Mouse (Mus musculus) myocyte (in vitro differentiated cells): Measurements from ENCODE around the gene Tysnd1. TPM values are rescaled to one million over a fixed set of nuclear protein-coding genes. Genes with fewer than 3 reads are reported as not detected.

Experiments used
- H3K27me3 ChIP-seq: one replicate; pipeline ENCODE4 v1.6.1; 2011; ENCODE audit not compliant: control insufficient read depth, insufficient read depth, insufficient read length
- H3K36me3 ChIP-seq: one replicate; pipeline ENCODE4 v1.6.1; 2011; ENCODE audit not compliant: control insufficient read depth, insufficient read depth
- H3K4me2 ChIP-seq: one replicate; pipeline ENCODE4 v1.6.1; 2011; ENCODE audit warnings: low read depth, control low read depth
- H3K4me3 ChIP-seq: one replicate; pipeline ENCODE4 v1.5.1; 2011; ENCODE audit warnings: mild to moderate bottlenecking, control low read depth, moderate library complexity
- H3K79me2 ChIP-seq: one replicate; pipeline ENCODE4 v1.6.1; 2011; ENCODE audit not compliant: control insufficient read depth, insufficient read depth
- H3ac ChIP-seq: one replicate; pipeline ENCODE4 v1.6.1; 2011; ENCODE audit not compliant: control insufficient read depth, insufficient read length
- CEBPB ChIP-seq: IDR thresholded peaks from 2 replicates; pipeline ENCODE4 v1.6.1; 2011; ENCODE audit warnings: mild to moderate bottlenecking, moderate library complexity; ENCODE audit not compliant: poor library complexity, insufficient read depth, severe bottlenecking
- E2F4 ChIP-seq: IDR thresholded peaks from one replicate; pipeline ENCODE4 v1.6.1; 2011; ENCODE audit warnings: mild to moderate bottlenecking, control low read depth, moderate library complexity; ENCODE audit not compliant: insufficient read depth
- MAX ChIP-seq: IDR thresholded peaks from one replicate; pipeline ENCODE4 v1.6.1; 2011; ENCODE audit warnings: low read depth, mild to moderate bottlenecking, control low read depth
- MYOD1 ChIP-seq, 3 experiments: IDR thresholded peaks; one replicate each; pipeline ENCODE4 v1.6.1; 2011; ENCODE audit warnings: control low read depth in 2 of 3, low read depth in 2 of 3, mild to moderate bottlenecking in 2 of 3, moderate library complexity in 1 of 3; ENCODE audit not compliant: insufficient read length in 2 of 3, control insufficient read depth in 1 of 3
- MYOG ChIP-seq, 3 experiments: IDR thresholded peaks; one replicate each; pipeline ENCODE4 v1.6.1; 2011; ENCODE audit warnings: control low read depth in 2 of 3, low read depth in 2 of 3, mild to moderate bottlenecking in 2 of 3; ENCODE audit not compliant: insufficient read length in 2 of 3, control insufficient read depth in 1 of 3, insufficient read depth in 1 of 3
- POLR2A ChIP-seq: IDR thresholded peaks from one replicate; pipeline ENCODE4 v1.6.1; 2011; ENCODE audit warnings: low read depth, mild to moderate bottlenecking, control low read depth, moderate library complexity; ENCODE audit not compliant: insufficient read length
- POLR2AphosphoS2 ChIP-seq: IDR thresholded peaks from one replicate; pipeline ENCODE4 v1.6.1; 2011; ENCODE audit warnings: low read depth, control low read depth; ENCODE audit not compliant: insufficient read length
- REST ChIP-seq: IDR thresholded peaks from one replicate; pipeline ENCODE4 v1.6.1; 2011; ENCODE audit warnings: mild to moderate bottlenecking, control low read depth, moderate library complexity; ENCODE audit not compliant: insufficient read depth, insufficient read length
- SRF ChIP-seq: IDR thresholded peaks from one replicate; pipeline ENCODE4 v1.6.1; 2011; ENCODE audit warnings: low read depth; ENCODE audit not compliant: control insufficient read depth, insufficient read length
- TCF12 ChIP-seq: IDR thresholded peaks from one replicate; pipeline ENCODE4 v1.6.1; 2011; ENCODE audit warnings: mild to moderate bottlenecking, control low read depth; ENCODE audit not compliant: poor library complexity, insufficient read depth, severe bottlenecking
- TCF3 ChIP-seq: IDR thresholded peaks from one replicate; pipeline ENCODE4 v1.6.1; 2011; ENCODE audit warnings: low read depth, control low read depth; ENCODE audit not compliant: insufficient read length
- USF1 ChIP-seq: IDR thresholded peaks from one replicate; pipeline ENCODE4 v1.6.1; 2011; ENCODE audit warnings: low read depth, mild to moderate bottlenecking, control low read depth, moderate library complexity
- polyA plus RNA-seq: library from polyadenylated mRNA; unstranded; fragments of >200 nt; fragmentation: generic; extraction: Trizol; gene quantifications from one replicate; pipeline ENCODE4 v1.2.1, GENCODE M21; 2012; ENCODE audit warnings: missing spikeins

Gene Tysnd1
- polyA plus RNA-seq, 1 experiment, result 25.3 TPM

GRCm38 (mm10) chr10:61693563-61693962 is 1.8 kb upstream of the Tysnd1 start:
- H3K4me2 ChIP-seq, result no peak overlapping the region
- peaks cover 4% of the 10 kb centered on the region for H3K27me3 ChIP-seq
- H3K79me2 ChIP-seq, result no peaks in the 10 kb centered on the region
- peaks cover 33% of the 10 kb centered on the region for H3K36me3 ChIP-seq
- TF ChIP-seq SRF (no peak), REST (no peak), TCF3 (no peak), TCF12 (no peak), E2F4 (no peak), CEBPB (no peak), POLR2A (no peak), POLR2AphosphoS2 (no peak), USF1 (no peak), MAX (no peak), MYOG (IDR thresholded peaks at IDR 0.05; ENCODE audit: control insufficient read depth in 1 of 3, insufficient read depth in 1 of 3, insufficient read length in 2 of 3, low read depth in 2 of 3) (no peak), MYOD1 (IDR thresholded peaks at IDR 0.05; ENCODE audit: control insufficient read depth in 1 of 3, insufficient read length in 2 of 3, low read depth in 2 of 3) (no peak)
- no peak overlapping the region for H3K4me3 ChIP-seq
- H3ac ChIP-seq, result no peak overlapping the region

GRCm38 (mm10) chr10:61695703-61696559 is 617 bp downstream of the Tysnd1 start:
- Histone ChIP-seq H3K36me3 (peaks cover 15% of the 10 kb centered on the region), H3K4me3 (peak overlapping the region; percentile 33), H3K79me2 (no peaks in the 10 kb centered on the region), H3K4me2 (peak overlapping the region; percentile 61), H3K27me3 (peaks cover 4% of the 10 kb centered on the region), H3ac (peak overlapping the region; percentile 51)
- no peak for TF ChIP-seq MAX
- TF ChIP-seq MYOD1 (IDR thresholded peaks at IDR 0.05; ENCODE audit: control insufficient read depth in 1 of 3, insufficient read length in 2 of 3, low read depth in 2 of 3), result peak in 1 of 3 experiments; percentile 46
- TF ChIP-seq POLR2AphosphoS2, result no peak
- TF ChIP-seq POLR2A, result peak; percentile 24

DNA sequence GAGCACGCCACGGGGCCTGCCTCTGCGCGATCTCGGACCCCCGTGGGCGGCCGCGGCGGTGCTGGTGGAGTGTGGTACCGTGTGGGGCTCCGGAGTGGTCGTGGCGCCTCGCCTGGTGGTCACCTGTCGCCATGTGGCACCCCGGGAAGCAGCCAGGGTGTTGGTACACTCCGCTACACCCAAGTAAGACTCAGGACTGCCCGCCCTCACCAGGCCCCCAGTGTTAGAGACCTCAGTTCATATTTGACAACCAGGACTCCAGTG is 1.2 kb downstream of the Tysnd1 start:
- TF ChIP-seq MYOD1 (IDR thresholded peaks at IDR 0.05; ENCODE audit: control insufficient read depth in 1 of 3, insufficient read length in 2 of 3, low read depth in 2 of 3) (no peak), REST (no peak), CEBPB (no peak), SRF (no peak), POLR2AphosphoS2 (no peak), MYOG (IDR thresholded peaks at IDR 0.05; ENCODE audit: control insufficient read depth in 1 of 3, insufficient read depth in 1 of 3, insufficient read length in 2 of 3, low read depth in 2 of 3) (no peak), MAX (no peak), USF1 (no peak), POLR2A (no peak), TCF3 (no peak)
- peak overlapping the region; percentile 33 for H3K4me3 ChIP-seq

GRCm38 (mm10) chr10:61697028-61697427 is 1.7 kb downstream of the Tysnd1 start:
- Histone ChIP-seq H3K36me3 (peaks cover 4% of the 10 kb centered on the region), H3ac (no peak overlapping the region), H3K4me2 (peak overlapping the region; percentile 61), H3K4me3 (peak overlapping the region; percentile 33), H3K27me3 (peaks cover 4% of the 10 kb centered on the region), H3K79me2 (no peaks in the 10 kb centered on the region)
- TF ChIP-seq USF1 (no peak), REST (no peak), SRF (no peak), CEBPB (no peak), TCF3 (no peak), MYOD1 (IDR thresholded peaks at IDR 0.05; ENCODE audit: control insufficient read depth in 1 of 3, insufficient read length in 2 of 3, low read depth in 2 of 3) (no peak), TCF12 (no peak), E2F4 (no peak)

More for the DNA sequence above, 1.2 kb downstream of the Tysnd1 start:
- no peaks in the 10 kb centered on the region for H3K79me2 ChIP-seq
- H3K36me3 ChIP-seq, result peaks cover 10% of the 10 kb centered on the region
- H3K4me2 ChIP-seq, result peak overlapping the region; percentile 61
- peak overlapping the region; percentile 51 for H3ac ChIP-seq
- peaks cover 4% of the 10 kb centered on the region for H3K27me3 ChIP-seq

DNA sequence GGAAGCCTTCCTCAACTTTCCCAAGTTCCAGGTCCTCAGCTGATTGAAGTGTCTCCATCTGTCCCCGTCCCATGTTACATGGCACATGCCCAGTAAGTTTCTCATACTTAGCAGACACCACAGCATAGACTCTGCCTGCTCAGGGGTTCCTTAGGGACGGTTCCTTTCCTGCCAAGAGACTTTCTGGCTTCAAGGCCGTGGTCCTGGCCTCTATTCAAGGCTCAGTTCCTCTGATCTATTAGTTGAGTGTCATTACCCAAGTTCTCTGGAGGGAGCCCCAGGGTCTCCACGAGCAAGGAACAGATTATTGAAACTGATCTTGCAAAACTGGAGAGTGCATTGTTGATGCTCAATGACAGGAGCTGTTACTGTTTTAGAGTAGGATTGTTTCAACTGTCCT is 9.3 kb downstream of the Tysnd1 start:
- Histone ChIP-seq H3K4me2 (no peak overlapping the region), H3ac (no peak overlapping the region), H3K27me3 (no peaks in the 10 kb centered on the region), H3K36me3 (no peaks in the 10 kb centered on the region), H3K79me2 (no peaks in the 10 kb centered on the region), H3K4me3 (no peak overlapping the region)
- TF ChIP-seq E2F4, result no peak
- TF ChIP-seq REST, result no peak
- TF ChIP-seq MYOD1 (IDR thresholded peaks at IDR 0.05; ENCODE audit: control insufficient read depth in 1 of 3, insufficient read length in 2 of 3, low read depth in 2 of 3), result no peak
- TF ChIP-seq POLR2A, result no peak
- no peak for TF ChIP-seq MAX
- TF ChIP-seq CEBPB, result no peak
- no peak for TF ChIP-seq TCF12
- TF ChIP-seq SRF, result no peak
- TF ChIP-seq POLR2AphosphoS2, result no peak
- TF ChIP-seq USF1, result no peak
- no peak for TF ChIP-seq MYOG (IDR thresholded peaks at IDR 0.05; ENCODE audit: control insufficient read depth in 1 of 3, insufficient read depth in 1 of 3, insufficient read length in 2 of 3, low read depth in 2 of 3)
- no peak for TF ChIP-seq TCF3
